Mouse (Mus musculus) lung, adult 2 months (tissue): Measurements from ENCODE around the gene Mras.

ENCODE experiments used
- CTCF ChIP-seq: fragments of 200-500 bp; IDR thresholded peaks from 2 replicates; pipeline ENCODE4 v1.5.1; 2011; ENCODE audit warnings: mild to moderate bottlenecking, low read length, control low read depth; ENCODE audit not compliant: insufficient read depth
- POLR2A ChIP-seq: fragments of 200-500 bp; IDR thresholded peaks from 2 replicates; pipeline ENCODE4 v1.6.1; 2011; ENCODE audit warnings: low read depth, mild to moderate bottlenecking, control low read depth, low read length, borderline replicate concordance; ENCODE audit errors: extremely low read depth

GRCm38 (mm10) chr9:99434892-99435618 is 2.1 kb downstream of the Mras start:
- TF ChIP-seq POLR2A, result no peak
- TF ChIP-seq CTCF, result no peak
